15 mouse cellular contexts compared by ENCODE assay signal in genomic region chr6:85206182-85206938, GRCm38 (mm10). TPM values are rescaled to one million over a fixed set of nuclear protein-coding genes. Genes with fewer than 3 reads are reported as not detected.
DNase-seq lines count a peak whose midpoint lies in the region; ATAC-seq lines count a peak whose summit lies in the region.
"Had no signal": no experiment of that assay in that cellular context is flagged by ENCODE, and none has a peak within 500 bp of the region (broad histone marks: within the 10 kb centered on the region; RNA-seq: fewer than 3 reads in every experiment).

No protein-coding gene starts in this region.

- 29% methylated on average over 16 of the region's 16 CpGs for WGBS in limb, embryonic 12.5 days
- WGBS in limb, embryonic 10.5 days, result 31% methylated on average over 16 of the region's 16 CpGs
- WGBS in embryonic facial prominence, embryonic 13.5 days, result 22% methylated on average over 16 of the region's 16 CpGs
- WGBS in forebrain, embryonic 16.5 days, result 22% methylated on average over 16 of the region's 16 CpGs
- WGBS in heart, embryonic 10.5 days, result 24% methylated on average over 16 of the region's 16 CpGs

- peak overlapping the region; percentile 31; the same call in 1 of the 2 replicates for H3K9ac ChIP-seq in limb, embryonic 12.5 days (replicated peaks)
- H3K9ac ChIP-seq in embryonic facial prominence, embryonic 13.5 days, result no peak overlapping the region; the same call in 1 of the 2 replicates
- peak overlapping the region; percentile 46; the same call in 1 of the 2 replicates for H3K9ac ChIP-seq in forebrain, embryonic 16.5 days (replicated peaks; ENCODE audit: low read depth, low read length)
- H3K9ac ChIP-seq: liver, embryonic 12.5 days had no signal

- H3K36me3 ChIP-seq in limb, embryonic 12.5 days, result no peaks in the 10 kb centered on the region
- H3K36me3 ChIP-seq in limb, embryonic 10.5 days, result no peaks in the 10 kb centered on the region
- no peaks in the 10 kb centered on the region for H3K36me3 ChIP-seq in embryonic facial prominence, embryonic 13.5 days
- H3K36me3 ChIP-seq in forebrain, embryonic 16.5 days (ENCODE audit: control insufficient read depth, insufficient read depth), result 0 out of 2 replicates have a peak, but pooled peaks cover 6% of the 10 kb centered on the region
- H3K36me3 ChIP-seq in heart, embryonic 10.5 days, result no peaks in the 10 kb centered on the region
- H3K36me3 ChIP-seq: liver, embryonic 12.5 days had no signal

- H3K4me1 ChIP-seq in limb, embryonic 12.5 days (replicated peaks), result peaks cover 13% of the 10 kb centered on the region
- peaks cover 22% of the 10 kb centered on the region for H3K4me1 ChIP-seq in limb, embryonic 10.5 days
- H3K4me1 ChIP-seq in embryonic facial prominence, embryonic 13.5 days, result peaks cover 19% of the 10 kb centered on the region
- peaks cover 26% of the 10 kb centered on the region for H3K4me1 ChIP-seq in forebrain, embryonic 16.5 days (replicated peaks; ENCODE audit: control insufficient read depth, insufficient read depth, low read length)
- peaks cover 26% of the 10 kb centered on the region for H3K4me1 ChIP-seq in heart, embryonic 10.5 days
- H3K4me1 ChIP-seq: liver, embryonic 12.5 days had no signal

- H3K4me3 ChIP-seq in limb, embryonic 12.5 days (replicated peaks), result no peak overlapping the region
- no peak overlapping the region for H3K4me3 ChIP-seq in limb, embryonic 10.5 days
- no peak overlapping the region for H3K4me3 ChIP-seq in embryonic facial prominence, embryonic 13.5 days
- H3K4me3 ChIP-seq in forebrain, embryonic 16.5 days (replicated peaks; ENCODE audit: low read length), result no peak overlapping the region
- H3K4me3 ChIP-seq in heart, embryonic 10.5 days, result no peak overlapping the region
- H3K4me3 ChIP-seq: heart, adult 2 months; liver, embryonic 12.5 days had no signal

- no peaks in the 10 kb centered on the region for H3K9me3 ChIP-seq in limb, embryonic 12.5 days
- no peaks in the 10 kb centered on the region for H3K9me3 ChIP-seq in limb, embryonic 10.5 days (replicated peaks)
- H3K9me3 ChIP-seq in embryonic facial prominence, embryonic 13.5 days, result no peaks in the 10 kb centered on the region
- no peaks in the 10 kb centered on the region for H3K9me3 ChIP-seq in forebrain, embryonic 16.5 days (ENCODE audit: control insufficient read depth, low read length)
- no peaks in the 10 kb centered on the region for H3K9me3 ChIP-seq in heart, embryonic 10.5 days
- H3K9me3 ChIP-seq: liver, embryonic 12.5 days had no signal

- H3K27ac ChIP-seq in limb, embryonic 12.5 days, result no peak overlapping the region
- no peak overlapping the region for H3K27ac ChIP-seq in limb, embryonic 10.5 days
- no peak overlapping the region for H3K27ac ChIP-seq in embryonic facial prominence, embryonic 13.5 days
- peak overlapping the region; percentile 93 for H3K27ac ChIP-seq in forebrain, embryonic 16.5 days (ENCODE audit: low read length)
- H3K27ac ChIP-seq in heart, embryonic 10.5 days, result no peak overlapping the region
- H3K27ac ChIP-seq: heart, adult 2 months; liver, embryonic 12.5 days; stomach, postnatal 0 days had no signal

- ATAC-seq in limb, embryonic 12.5 days (ENCODE audit: insufficient number of reproducible peaks, insufficient read depth, low FRiP score, low TSS enrichment, low read depth), result no peak
- ATAC-seq in embryonic facial prominence, embryonic 13.5 days (ENCODE audit: insufficient number of reproducible peaks, insufficient read depth, low FRiP score, low TSS enrichment, low read depth), result no peak
- ATAC-seq in forebrain, embryonic 16.5 days, result peak; percentile 34
- ATAC-seq: inflammation-experienced regulatory T-cells, adult 6 months; liver, embryonic 12.5 days had no signal

- no peak overlapping the region for H3K4me2 ChIP-seq in limb, embryonic 12.5 days
- peak overlapping the region; percentile 42 for H3K4me2 ChIP-seq in embryonic facial prominence, embryonic 13.5 days
- H3K4me2 ChIP-seq in forebrain, embryonic 16.5 days (ENCODE audit: low read length), result no peak overlapping the region
- H3K4me2 ChIP-seq: liver, embryonic 12.5 days had no signal

- H3K27me3 ChIP-seq in limb, embryonic 12.5 days, result peaks cover 74% of the 10 kb centered on the region
- peaks cover 70% of the 10 kb centered on the region for H3K27me3 ChIP-seq in limb, embryonic 10.5 days (ENCODE audit: low read depth, poor library complexity, severe bottlenecking)
- peaks cover 31% of the 10 kb centered on the region for H3K27me3 ChIP-seq in embryonic facial prominence, embryonic 13.5 days
- no peaks in the 10 kb centered on the region for H3K27me3 ChIP-seq in forebrain, embryonic 16.5 days (replicated peaks; ENCODE audit: control insufficient read depth, insufficient read depth, low read length)
- H3K27me3 ChIP-seq in heart, embryonic 10.5 days (ENCODE audit: insufficient read depth, poor library complexity, severe bottlenecking), result peaks cover 74% of the 10 kb centered on the region

- no peak for DNase-seq in limb, embryonic 10.5 days (ENCODE audit: low spot score)
- peak; percentile 38 for DNase-seq in lung, postnatal 36 days
- DNase-seq in heart, embryonic 10.5 days (ENCODE audit: low spot score), result no peak
- DNase-seq in spleen, adult 18-20 months, result no peak
- DNase-seq: adrenal gland, adult 2 months; heart, adult 2 months; heart, postnatal 36 days had no signal

RNA-seq across cellular contexts. Expression of gene Emx1, which starts 19.1 kb away (rescaled TPM):
- 1.5 TPM in 2 replicates for polyA plus RNA-seq in limb, embryonic 12.5 days (2016; fragmentation: Nextera tagmentation; extraction: Ambion mirVana)
- 1.8 and 3.9 TPM in 2 replicates for polyA plus RNA-seq in limb, embryonic 10.5 days (2016; fragmentation: Nextera tagmentation; extraction: Ambion mirVana)
- polyA plus RNA-seq in embryonic facial prominence, embryonic 13.5 days (2015; fragmentation: Nextera tagmentation; extraction: Ambion mirVana), result 0.35 and 0.47 TPM in 2 replicates
- polyA plus RNA-seq in forebrain, embryonic 16.5 days (2015; fragmentation: Nextera tagmentation; extraction: Ambion mirVana), result 57.5 and 59.7 TPM in 2 replicates
- polyA plus RNA-seq in heart, embryonic 10.5 days (2016; fragmentation: Nextera tagmentation; extraction: Ambion mirVana), result 0.15 and 0.85 TPM in 2 replicates
- polyA plus RNA-seq: adrenal gland, adult 2 months; heart, adult 2 months; inflammation-experienced regulatory T-cells, adult 6 months; large intestine, adult 2 months; liver, embryonic 12.5 days; small intestine, adult 2 months; stomach, postnatal 0 days had no signal

Comparison
In these comparisons a context has a peak if more than half of its experiments do, and no peak if none do; other contexts are left out.
1. RNA of gene Emx1, which starts 19.1 kb away (polyA plus RNA-seq): 57.5 to 59.7 TPM in forebrain, embryonic 16.5 days; 1.8 to 3.9 TPM in limb, embryonic 10.5 days, 1.5 TPM in limb, embryonic 12.5 days, 0.15 to 0.85 TPM in heart, embryonic 10.5 days and 0.35 to 0.47 TPM in embryonic facial prominence, embryonic 13.5 days; every median in the first group is over 10 times any median in the second.